Mouse (Mus musculus) left cerebral cortex, postnatal 14 days (tissue): ENCODE data around the gene Wdr49. TPM values are rescaled to one million over a fixed set of nuclear protein-coding genes. Genes with fewer than 3 reads are reported as not detected.

Source experiments
- DNase-seq, 2 experiments: peaks; one replicate each; pipeline ENCODE4 v3.0.0; 2021 to 2022; ENCODE audit warnings: low spot score in 2 of 2, mixed read lengths in 1 of 2
- intact Hi-C: fragments of 180-260 bp; cut with DNase I; formaldehyde crosslinking; loops from one replicate; pipeline ENCODE4 v1.15.1; 2025
- long read RNA-seq, 2 experiments: library from polyadenylated mRNA; stranded (forward); transcript quantifications; one replicate each; pipeline ENCODE4 v2.0.0; 2021
- total RNA-seq, 2 experiments: library from RNA; stranded (reverse); gene quantifications; 2 replicates each; pipeline ENCODE4 v1.2.3; 2021

Gene Wdr49
- under 1 TPM in 1 of 2 experiments, not detected in 1; 0.26 TPM for total RNA-seq
- long read RNA-seq, experiment 1, result 0 reads
- long read RNA-seq, experiment 2, result 0 reads

GRCm38 (mm10) chr3:75482056-75482455 is at the start of gene Wdr49:
Gene Wdr49, minus strand, starts transcription at chr3:75482156.
- intact Hi-C loops, result no loop called here
- no peak for DNase-seq

- no peak for DNase-seq
- intact Hi-C loops, result no loop called here
Observed at GRCm38 (mm10) chr3:75531074-75531473, 49.1 kb upstream of the Wdr49 start.

- intact Hi-C loops, result no loop called here
- no peak for DNase-seq
Observed at GRCm38 (mm10) chr3:75522527-75522926, 40.6 kb upstream of the Wdr49 start.

GRCm38 (mm10) chr3:75521314-75521713 is 39.4 kb upstream of the Wdr49 start:
- DNase-seq, result no peak
- intact Hi-C loops, result no loop called here

- DNase-seq, result peak; percentile 39 to 52
- intact Hi-C loops, result loop anchor here (5.0 kb wide), 1 partner anchor 300 kb away; no protein-coding TSS in a partner anchor
Observed at GRCm38 (mm10) chr3:75517631-75518250, 35.8 kb upstream of the Wdr49 start.

- DNase-seq, result no peak
- intact Hi-C loops, result no loop called here
Observed at GRCm38 (mm10) chr3:75498961-75499960, 17.3 kb upstream of the Wdr49 start.

- DNase-seq, result no peak
- intact Hi-C loops, result no loop called here
Observed at GRCm38 (mm10) chr3:75492913-75493312, 11.0 kb upstream of the Wdr49 start.

GRCm38 (mm10) chr3:75475106-75475505 is 6.8 kb downstream of the Wdr49 start:
- DNase-seq, result no peak
- intact Hi-C loops, result no loop called here

GRCm38 (mm10) chr3:75474657-75475056 is 7.3 kb downstream of the Wdr49 start:
- intact Hi-C loops, result no loop called here
- DNase-seq, result no peak

GRCm38 (mm10) chr3:75468154-75468553 is 13.8 kb downstream of the Wdr49 start:
- no peak for DNase-seq
- intact Hi-C loops, result no loop called here

- DNase-seq, result no peak
- intact Hi-C loops, result no loop called here
Observed at GRCm38 (mm10) chr3:75430564-75431181, 51.3 kb downstream of the Wdr49 start.

- no peak for DNase-seq
- intact Hi-C loops, result no loop called here
Observed at GRCm38 (mm10) chr3:75395918-75396317, 86.0 kb downstream of the Wdr49 start.

GRCm38 (mm10) chr3:75395121-75395895 is 86.6 kb downstream of the Wdr49 start:
- peak; percentile 7 to 31 for DNase-seq
- intact Hi-C loops, result no loop called here

- DNase-seq, result no peak
- intact Hi-C loops, result no loop called here
Observed at GRCm38 (mm10) chr3:75394487-75394886, 87.5 kb downstream of the Wdr49 start.

GRCm38 (mm10) chr3:75381776-75382175 is 100.2 kb downstream of the Wdr49 start:
- intact Hi-C loops, result no loop called here
- DNase-seq, result no peak

- intact Hi-C loops, result no loop called here
- no peak for DNase-seq
Observed at GRCm38 (mm10) chr3:75353972-75354371, 128.0 kb downstream of the Wdr49 start.

GRCm38 (mm10) chr3:75337196-75337595 is 144.8 kb downstream of the Wdr49 start:
- no peak for DNase-seq
- intact Hi-C loops, result no loop called here

GRCm38 (mm10) chr3:75320999-75321398 is 161.0 kb downstream of the Wdr49 start:
- peak; percentile 24 to 34 for DNase-seq
- intact Hi-C loops, result no loop called here

GRCm38 (mm10) chr3:75308861-75309260 is 173.1 kb downstream of the Wdr49 start:
- no peak for DNase-seq

More at GRCm38 (mm10) chr3:75308861-75309260, 173.1 kb downstream of the Wdr49 start:
- intact Hi-C loops, result no loop called here
